Mouse (Mus musculus): Measurements from ENCODE around the gene Alkbh8. TPM values are rescaled to one million over a fixed set of nuclear protein-coding genes. Genes with fewer than 3 reads are reported as not detected.

Gene Alkbh8
- polyA plus RNA-seq, 1 experiment from 2014 or later = 25.6 TPM

Other genes with a start within 250 kb of the Alkbh8 start
- 14.5 and 16.8 TPM in 2 replicates for gene Cwf19l2, start 68.5 kb downstream of the Alkbh8 start, polyA plus RNA-seq (2014; fragmentation: Nextera tagmentation; extraction: Ambion mirVana)
- 1.8 and 2.4 TPM in 2 replicates for gene Gucy1a2, start 197.6 kb downstream of the Alkbh8 start, polyA plus RNA-seq (2014; fragmentation: Nextera tagmentation; extraction: Ambion mirVana)